Mouse (Mus musculus): ENCODE data around the gene Lrmda. TPM values are rescaled to one million over a fixed set of nuclear protein-coding genes. Genes with fewer than 3 reads are reported as not detected.

Lrmda gene
- total RNA-seq, 2 experiments from 2014 or later: 0.81 TPM; not detected in 1

DNA sequence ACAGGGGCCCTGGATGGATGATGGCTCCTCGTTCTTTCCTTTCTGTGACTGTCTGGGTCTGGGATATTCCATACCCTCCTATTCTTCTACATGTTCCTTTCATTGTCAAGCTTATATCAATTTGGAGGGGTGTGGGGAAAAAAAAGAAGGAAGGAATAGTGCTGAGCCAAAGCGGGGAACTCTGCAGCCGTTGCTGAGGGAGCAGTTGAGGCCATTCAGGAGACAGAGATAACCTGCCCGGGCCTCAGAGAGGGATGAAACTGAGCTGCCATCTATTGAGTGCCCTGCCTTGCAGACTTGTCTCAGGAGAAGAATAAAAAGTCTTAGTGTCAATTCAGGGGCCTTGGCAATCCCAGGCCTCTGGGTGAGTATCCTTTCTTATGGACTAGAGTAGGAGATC, 260.1 kb downstream of the Lrmda start:
- no peak for DNase-seq (ENCODE audit: low spot score in 2 of 2)
- intact Hi-C loops (cut with DNase I): no loop called here

DNA sequence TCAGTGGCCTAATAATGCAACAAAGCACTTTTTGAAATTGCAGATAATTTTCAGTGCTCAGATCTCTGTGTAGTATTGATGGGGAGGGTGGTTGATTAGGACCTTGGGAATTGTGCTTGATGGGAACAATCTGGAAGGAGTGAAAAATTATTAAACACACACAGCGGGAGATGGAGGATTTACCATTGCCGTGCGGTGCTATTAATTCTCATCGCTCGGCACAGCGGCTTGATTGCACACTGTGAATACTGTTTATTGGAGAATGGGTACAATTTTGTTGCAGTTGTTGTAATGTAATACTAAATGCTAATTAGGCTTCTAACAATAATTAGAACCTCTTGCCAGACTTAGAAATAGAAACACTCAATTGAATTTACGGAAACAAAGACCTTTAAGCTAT, 262.1 kb downstream of the Lrmda start:
- intact Hi-C loops (cut with DNase I): no loop called here
- no peak for DNase-seq (ENCODE audit: low spot score in 2 of 2)

DNA sequence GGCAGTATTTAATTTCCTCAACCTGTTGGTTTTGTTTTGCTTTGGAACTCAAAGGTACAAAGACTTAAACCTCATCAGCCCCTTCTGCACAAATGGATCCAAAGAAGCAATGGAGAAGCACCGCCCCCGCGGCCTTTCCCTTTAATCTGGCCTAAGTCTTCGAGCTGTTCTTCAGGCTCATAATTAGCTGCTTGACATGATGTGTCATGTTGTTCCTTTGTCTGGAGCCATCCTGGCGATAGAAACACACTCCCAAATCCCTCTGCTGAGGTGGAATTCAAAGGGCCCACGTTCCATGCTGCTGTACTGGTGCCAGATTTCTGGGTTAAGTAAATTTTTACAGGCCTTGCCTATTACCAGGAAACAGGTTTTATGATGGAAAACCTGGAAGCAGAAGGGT, 263.3 kb downstream of the Lrmda start:
- DNase-seq (ENCODE audit: low spot score in 2 of 2): no peak

DNA sequence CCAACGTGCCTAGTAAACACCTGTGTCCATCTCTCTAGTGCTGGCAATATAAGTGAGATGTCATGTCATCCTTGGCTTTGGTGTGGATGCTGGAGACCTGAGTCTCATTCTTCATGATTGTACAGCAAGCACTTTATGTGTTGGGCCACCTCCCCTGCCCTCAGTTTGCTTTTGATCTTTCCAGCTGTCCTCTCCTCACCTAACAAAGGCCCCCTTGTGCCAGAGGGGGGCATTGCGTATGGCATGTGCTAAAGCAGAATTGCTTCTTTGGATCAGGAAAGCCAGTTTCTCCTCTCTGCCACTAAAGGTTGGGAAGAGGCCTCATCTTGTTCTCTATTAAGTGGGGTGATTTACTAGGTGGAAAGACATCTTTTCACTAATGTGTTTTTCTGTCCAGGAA, 264.2 kb downstream of the Lrmda start:
- no peak for DNase-seq (ENCODE audit: low spot score in 2 of 2)
- intact Hi-C loops (cut with DNase I): no loop called here

More for the DNA sequence above, 263.3 kb downstream of the Lrmda start:
- intact Hi-C loops (cut with DNase I): no loop called here

DNA sequence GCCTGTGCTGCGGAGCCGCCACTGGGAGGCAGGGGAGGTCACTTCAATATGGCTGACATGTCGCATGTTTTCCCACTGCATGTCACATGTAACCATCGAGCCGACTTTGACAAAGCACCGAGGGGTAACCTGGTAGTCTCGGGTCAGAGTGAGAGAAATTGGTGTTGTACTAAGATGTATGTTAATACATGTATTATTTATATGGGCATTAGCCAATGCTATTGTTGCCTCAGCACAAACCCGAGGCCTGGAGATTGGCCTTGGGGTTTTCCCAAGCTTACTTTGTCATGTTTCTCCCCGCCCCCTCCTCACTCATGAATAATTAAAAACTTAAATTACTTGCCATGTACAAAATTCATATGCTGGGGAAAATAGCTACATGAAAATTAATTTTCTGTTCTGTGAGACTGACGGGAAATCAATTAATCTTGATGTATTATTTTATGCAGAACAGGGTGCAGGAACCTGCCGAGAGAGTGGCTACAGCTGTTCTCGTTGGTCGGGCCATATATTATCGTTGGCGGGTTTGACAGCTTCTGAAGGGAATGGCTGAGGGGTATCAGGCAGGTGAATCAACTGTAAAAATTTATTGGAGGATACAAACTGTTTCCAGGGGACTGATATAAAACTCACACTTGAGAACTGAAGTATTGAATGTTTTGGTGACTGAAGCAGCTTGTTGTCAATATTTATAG, 265.5 kb downstream of the Lrmda start:
- intact Hi-C loops (cut with DNase I): no loop called here
- no peak for DNase-seq (ENCODE audit: low spot score in 2 of 2)

DNA sequence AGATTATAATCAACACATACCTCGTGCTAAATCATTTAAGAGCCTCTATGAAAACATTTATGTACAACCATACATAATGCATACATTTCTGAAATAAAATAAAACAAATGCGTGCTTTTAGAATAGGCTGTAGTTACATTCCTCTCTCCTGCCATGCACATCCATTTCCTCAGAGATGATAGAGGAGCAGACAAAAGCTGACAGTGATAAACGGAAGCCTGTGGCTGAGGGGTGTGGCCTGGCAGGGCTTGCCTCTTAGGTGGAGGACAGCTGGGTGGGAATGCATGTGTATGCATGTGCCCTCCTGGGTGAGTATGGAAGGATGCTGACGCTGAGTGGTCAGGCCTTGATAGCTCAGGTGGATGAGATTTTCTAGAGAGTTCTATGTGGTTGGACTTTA, 266.3 kb downstream of the Lrmda start:
- intact Hi-C loops (cut with DNase I): no loop called here
- no peak for DNase-seq (ENCODE audit: low spot score in 2 of 2)

DNA sequence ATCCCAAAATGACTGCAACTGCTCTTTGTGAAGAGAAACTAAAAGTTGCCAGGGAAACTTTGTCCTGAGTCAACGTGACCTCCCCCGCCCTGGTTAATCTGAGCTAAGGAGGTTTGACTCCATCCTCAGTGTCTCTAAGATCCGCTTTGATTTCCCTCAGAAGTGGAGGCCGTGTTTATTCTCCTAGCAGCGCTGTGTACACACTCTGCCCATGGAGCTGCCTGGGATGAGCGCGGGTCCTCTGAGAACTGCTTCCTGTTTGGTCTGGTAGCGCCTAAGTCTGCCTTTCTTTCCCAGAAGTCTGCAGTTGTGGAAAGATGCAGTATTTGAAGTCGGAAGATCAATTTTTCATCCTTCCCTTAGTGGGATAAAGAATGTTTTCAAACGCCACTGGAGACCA, 268.7 kb downstream of the Lrmda start:
- no peak for DNase-seq (ENCODE audit: low spot score in 2 of 2)
- intact Hi-C loops (cut with DNase I): no loop called here

DNA sequence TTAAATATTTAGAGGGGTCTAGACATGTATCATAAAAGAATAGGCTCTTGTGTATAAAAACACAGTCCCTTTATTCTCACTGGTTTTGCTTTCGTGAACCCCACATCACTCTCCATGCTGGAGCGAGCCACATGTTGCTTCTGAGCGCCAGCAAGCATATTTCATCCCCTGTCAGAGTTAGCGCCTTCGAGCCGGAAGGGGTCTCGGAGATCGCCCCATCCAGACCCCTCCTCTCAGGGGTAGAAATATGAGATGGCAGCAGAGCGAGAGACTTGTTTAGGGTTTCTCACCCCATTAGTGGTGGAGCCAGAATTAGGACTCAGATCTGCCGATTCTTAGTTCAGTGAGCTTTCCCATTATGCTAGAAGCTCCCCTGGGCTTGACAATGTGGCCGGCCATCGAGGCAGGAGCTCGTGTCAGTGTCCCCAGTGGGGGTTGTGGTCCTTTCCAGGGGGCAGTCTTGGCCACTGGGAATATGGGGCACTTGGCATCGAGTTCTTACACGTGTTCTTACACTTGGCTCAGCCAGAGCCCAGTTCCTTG, 269.9 kb downstream of the Lrmda start:
- intact Hi-C loops (cut with DNase I): no loop called here
- DNase-seq (ENCODE audit: low spot score in 2 of 2): no peak

DNA sequence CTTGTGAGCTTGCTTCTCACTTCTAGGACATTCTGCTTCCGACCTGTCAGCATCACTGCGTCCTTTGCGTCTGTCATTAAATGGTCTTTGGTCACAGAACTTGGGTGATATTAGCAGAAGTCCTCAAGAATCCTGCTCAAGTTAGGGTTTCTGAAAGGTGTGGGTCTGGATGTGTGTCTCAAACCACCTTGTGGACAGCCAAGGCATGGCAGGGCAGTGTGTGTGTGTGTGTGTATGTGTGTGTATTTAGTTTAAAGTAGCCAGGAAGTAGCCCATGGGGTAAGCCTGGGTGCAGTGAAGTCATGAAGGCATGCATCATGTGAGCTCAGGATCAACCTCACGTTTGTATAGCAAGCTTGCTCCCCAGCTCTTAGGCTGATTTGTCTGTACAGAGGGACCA, 274.9 kb downstream of the Lrmda start:
- intact Hi-C loops (cut with DNase I): no loop called here
- no peak for DNase-seq (ENCODE audit: low spot score in 2 of 2)

DNA sequence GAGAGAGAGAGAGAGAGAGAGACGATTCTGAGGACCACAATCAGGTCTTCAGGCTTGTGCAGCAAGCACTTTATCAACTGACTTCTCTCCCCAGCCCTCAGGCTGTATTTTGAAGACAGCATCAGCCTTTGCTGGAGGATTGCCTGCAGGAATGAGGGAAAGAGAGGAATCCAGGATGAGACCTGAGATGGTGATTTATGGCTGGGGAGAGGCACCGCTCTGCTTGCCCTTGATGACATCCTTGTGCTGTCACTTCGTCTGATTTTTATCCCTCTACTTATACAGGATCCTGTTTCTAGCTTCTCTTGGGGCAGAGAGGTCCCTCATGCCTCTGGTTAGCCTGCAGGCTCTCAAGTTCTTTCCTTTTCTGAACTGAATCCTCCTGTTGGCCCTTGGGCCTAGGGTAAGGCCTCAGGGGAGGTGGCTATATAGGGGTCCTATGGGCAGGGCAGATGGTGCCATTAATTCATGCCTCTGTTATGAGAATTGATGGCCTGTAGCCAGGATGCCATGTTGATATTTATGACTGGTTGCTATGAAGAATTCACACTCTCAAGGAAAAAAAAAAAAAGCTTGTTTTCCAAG, 277.2 kb downstream of the Lrmda start:
- DNase-seq (ENCODE audit: low spot score in 2 of 2): no peak
- intact Hi-C loops (cut with DNase I): no loop called here

DNA sequence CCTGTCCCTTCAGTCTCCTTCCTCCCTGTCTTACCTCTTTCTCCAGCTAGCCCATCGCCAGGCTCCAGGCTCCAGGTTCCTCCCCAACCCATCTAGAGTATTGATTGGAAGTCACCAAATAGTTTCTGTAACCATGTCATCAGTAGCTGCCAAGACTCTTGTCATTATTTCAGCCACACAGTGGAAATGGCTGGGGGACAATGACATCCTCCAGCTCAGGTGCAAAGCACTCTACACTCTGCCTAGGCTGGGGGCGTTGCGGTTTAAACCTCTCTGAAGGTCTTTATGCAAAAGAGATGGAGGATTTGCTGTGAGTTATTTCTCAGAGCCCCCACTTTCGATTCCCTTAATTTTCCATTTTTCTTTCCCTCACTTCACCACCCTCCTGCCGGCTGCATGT, 287.2 kb downstream of the Lrmda start:
- no peak for DNase-seq (ENCODE audit: low spot score in 2 of 2)
- intact Hi-C loops (cut with DNase I): no loop called here

DNA sequence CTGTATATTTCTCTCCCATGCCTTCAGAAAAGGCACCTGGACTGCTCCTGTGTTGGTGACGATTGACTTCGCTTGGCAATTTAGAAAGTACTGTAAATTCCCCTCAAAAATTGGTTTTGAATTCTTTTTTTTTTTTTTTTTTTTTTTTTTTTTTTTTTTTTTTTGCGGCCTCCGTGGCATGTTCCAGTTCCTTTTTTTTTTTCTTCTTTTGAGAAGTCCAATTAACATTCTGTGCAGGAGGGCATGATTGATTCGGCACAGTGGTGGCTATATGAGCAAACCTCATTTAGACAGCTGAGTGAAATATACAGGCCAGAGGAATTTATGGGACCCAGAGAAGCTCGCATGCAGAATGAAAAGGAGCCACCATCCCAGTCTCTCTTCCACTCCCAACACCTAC, 288.5 kb downstream of the Lrmda start:
- DNase-seq (ENCODE audit: low spot score in 2 of 2): no peak
- intact Hi-C loops (cut with DNase I): no loop called here

DNA sequence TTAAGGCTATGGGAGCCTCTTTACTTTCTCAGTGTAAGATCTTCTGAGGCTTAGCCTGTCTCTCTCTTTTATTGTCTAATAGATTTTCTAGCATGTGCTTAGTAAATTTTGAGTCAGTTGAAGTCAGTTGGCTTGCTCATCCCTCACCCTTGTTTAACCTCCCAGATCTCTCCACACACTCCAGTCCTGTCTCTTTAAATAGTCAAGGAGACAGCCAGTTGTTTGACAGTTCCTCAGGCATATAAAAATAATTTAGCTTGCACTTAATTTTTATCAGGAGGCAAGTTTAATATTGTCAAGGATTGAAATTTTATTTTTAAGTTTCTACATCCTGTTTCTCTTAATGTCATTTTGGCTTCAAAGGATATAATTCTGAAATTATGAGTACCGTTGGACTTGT, 303.5 kb downstream of the Lrmda start:
- intact Hi-C loops (cut with DNase I): no loop called here
- DNase-seq (ENCODE audit: low spot score in 2 of 2): no peak

DNA sequence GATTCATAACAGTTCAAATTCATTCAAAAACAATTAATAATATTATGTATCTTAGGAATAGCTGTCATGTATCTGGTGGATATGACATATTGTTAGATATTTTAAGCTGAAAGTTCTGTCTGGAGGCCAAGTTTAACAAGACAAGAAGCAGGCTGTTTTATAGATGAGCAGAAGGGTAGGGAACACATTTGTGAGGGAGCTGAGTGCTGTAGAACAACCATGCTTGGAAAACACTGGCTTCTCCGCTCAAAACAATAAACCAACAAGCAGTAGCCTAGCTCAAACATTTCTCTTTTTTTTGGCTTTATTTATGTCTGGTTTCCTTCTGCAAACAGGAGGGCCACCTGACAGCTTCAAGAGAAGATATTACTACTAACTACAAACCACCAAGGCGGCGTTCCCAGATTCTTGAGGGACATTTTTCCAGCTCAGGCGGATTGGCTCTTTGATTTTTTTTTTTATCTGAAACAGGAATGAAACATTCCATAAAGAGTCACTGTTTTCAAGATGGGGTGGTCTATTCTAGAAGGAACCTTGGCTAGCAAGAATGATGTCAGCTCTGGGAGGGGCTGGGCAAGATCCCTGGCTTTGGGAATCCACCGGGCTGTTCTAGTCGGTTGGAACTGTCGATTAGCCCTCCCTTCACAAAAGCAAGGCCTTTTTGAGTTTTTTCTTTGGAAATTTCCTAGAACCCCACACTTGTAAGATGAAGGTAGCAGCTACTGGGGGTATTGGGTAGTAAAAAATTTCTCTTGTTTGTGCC, 304.2 kb downstream of the Lrmda start:
- DNase-seq (ENCODE audit: low spot score in 2 of 2): no peak
- intact Hi-C loops (cut with DNase I): no loop called here

DNA sequence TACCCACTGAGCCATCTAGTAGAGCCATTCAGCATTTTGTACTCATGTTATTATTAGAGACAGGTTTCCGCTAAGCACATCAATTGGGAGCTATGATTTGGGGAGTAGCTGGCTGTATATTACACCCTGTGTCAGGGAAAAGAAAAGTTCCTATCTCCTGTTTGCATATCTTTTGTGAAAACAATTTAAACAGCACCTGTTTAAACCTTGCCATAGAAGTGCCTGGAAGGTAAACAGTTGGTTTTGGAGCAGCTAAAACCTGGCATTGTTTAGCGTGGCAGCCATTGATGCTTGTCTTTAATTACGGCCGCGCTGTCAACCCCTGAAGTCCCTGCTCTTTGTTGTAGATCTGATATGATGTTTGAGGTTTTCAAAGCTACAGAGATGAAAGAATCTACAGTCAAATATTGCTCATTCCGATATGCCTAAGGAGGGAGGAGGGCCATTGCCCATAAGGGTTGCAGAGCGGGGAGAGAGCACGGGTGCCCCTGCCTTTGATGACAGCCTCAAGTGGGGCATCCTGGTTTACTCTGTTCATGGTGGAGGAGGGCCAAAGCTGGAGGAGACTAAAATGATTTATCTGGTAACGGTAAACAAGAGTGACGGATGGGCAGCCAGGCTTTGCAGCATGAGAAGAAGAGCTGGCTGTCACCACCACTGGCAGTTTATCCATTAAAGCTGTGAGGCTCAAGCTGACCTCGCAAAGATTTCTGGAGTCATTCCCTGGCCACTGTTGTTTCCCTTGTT, 306.9 kb downstream of the Lrmda start:
- intact Hi-C loops (cut with DNase I): no loop called here
- DNase-seq (ENCODE audit: low spot score in 2 of 2): no peak

DNA sequence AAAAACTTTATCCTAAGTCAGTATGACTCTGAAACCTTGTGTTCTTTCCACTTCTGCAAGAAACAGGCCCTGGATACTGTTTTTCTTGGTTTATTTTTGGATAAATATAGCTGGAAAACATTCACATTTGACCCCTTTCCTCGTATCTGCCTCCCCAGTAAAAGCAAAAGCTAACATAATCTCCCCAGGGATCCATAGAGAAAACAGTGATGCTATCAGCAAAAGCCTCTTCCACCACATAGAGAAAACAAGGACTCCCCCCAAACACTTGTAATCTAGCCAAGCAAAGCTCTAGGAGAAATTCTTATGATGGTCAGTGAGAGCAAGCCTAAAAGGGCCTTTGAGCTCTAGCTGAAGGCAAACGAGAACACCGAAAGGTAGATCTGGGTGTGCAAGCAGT, 309.7 kb downstream of the Lrmda start:
- DNase-seq (ENCODE audit: low spot score in 2 of 2): no peak

DNA sequence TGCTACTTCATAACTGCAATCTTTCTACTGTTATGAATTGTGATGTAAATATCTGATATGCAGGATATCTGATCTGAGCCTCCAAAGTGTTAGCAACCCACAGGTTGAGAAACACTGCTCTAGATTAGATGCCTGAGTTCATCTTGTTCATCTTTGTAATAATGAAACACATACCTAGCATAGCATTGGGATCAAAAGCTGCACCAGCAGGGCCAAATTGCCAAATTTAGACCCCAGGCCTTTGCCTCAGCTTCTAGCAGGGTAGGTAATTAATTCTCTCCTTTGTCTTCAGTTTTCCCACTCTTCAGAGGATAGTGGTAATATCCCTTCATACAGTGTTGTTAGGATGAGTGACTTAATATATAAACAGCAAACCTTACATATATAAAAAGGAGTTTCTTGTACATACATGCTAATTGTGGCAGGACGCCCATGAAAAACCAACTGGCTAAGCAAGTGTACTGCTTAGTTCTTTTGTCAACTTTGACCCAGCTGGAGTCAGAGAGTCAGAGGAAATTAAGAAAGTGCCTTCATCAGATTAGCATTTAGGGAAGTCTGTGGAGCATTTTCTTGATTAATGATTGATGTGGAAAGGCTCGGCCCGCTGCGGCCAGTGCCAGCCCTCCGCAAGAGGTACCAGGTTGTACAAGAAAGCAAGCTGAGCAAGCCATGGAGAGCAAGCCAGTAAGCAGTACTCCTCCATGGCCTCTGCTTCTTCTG, 315.7 kb downstream of the Lrmda start:
- no peak for DNase-seq (ENCODE audit: low spot score in 2 of 2)
- intact Hi-C loops (cut with DNase I): no loop called here

More for the DNA sequence above, 309.7 kb downstream of the Lrmda start:
- intact Hi-C loops (cut with DNase I): no loop called here

DNA sequence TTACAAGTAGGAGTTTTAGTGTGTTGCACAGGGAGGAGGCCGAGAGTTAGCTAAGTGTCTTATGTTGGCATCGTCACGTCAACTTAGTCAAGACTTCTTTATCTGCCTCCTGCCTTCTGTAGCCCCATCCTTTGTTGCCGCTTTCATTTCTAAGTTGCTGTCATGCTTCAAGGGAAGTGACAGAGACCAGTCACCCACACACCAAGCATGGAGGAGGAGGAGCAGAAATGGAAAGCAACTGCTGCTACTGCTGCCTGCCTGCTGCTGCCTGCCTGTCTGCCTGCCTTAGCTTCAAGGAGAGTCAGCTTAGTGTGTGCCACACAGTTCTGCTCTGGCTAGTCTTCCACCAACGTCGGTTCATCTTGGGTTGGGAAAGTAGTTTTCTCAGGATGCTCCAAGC, 319.7 kb downstream of the Lrmda start:
- intact Hi-C loops (cut with DNase I): no loop called here

DNA sequence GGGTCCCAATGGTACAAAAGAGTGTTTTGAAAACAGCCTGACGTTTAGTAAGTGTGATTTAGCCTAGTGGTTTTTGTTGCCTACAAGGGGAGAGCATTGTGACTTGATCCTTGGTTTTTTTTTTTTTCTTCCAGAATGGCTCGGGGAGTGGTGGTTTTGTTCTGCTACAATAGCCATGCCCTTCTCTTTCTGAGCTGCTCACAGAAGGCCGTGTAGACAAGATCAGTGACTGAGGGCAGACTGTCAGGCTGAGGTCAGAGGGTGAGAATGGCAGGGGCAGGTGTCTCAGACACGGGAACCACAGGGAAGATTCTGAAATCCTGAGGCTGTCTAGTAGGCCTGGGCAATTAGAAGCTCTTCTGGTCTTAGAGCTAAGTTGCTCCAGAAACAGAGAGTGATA, 323.8 kb downstream of the Lrmda start:
- intact Hi-C loops (cut with DNase I): no loop called here

More for the DNA sequence above, 319.7 kb downstream of the Lrmda start:
- peak; percentile 17 to 23 for DNase-seq (ENCODE audit: low spot score in 2 of 2)

More for the DNA sequence above, 323.8 kb downstream of the Lrmda start:
- DNase-seq (ENCODE audit: low spot score in 2 of 2): no peak

Data from left cerebral cortex, postnatal 36 days (tissue).